Mouse (Mus musculus): ENCODE results near the gene Zfp446. TPM values are rescaled to one million over a fixed set of nuclear protein-coding genes. Genes with fewer than 3 reads are reported as not detected.
A peak's percentile ranks its signal among the peaks of the same experiment; 100 is the strongest.

Zfp446 gene
- polyA plus RNA-seq, 1 experiment from 2014 or later, result 6.7 TPM

GRCm38 (mm10) chr7:13015217-13015616 is 37.6 kb downstream of the Zfp446 start:
- no peaks in the 10 kb centered on the region for H3K36me3 ChIP-seq (ENCODE audit: insufficient read depth, low read length)
- H3K9ac ChIP-seq (ENCODE audit: low read depth, low read length), result no peak overlapping the region
- no peak for TF ChIP-seq CTCF (IDR thresholded peaks at IDR 0.05; ENCODE audit: low read depth)
- DNase-seq (ENCODE audit: low spot score) (no peak), ATAC-seq (replicated peaks; ENCODE audit: low FRiP score, low read depth) (no peak)
- 81% methylated on average over 1 of the region's 1 CpGs for WGBS
- no peak overlapping the region for H3K4me2 ChIP-seq (ENCODE audit: low read length)
- H3K4me3 ChIP-seq (replicated peaks; ENCODE audit: low read depth, low read length), result no peak overlapping the region
- peaks cover 5% of the 10 kb centered on the region; the same call in 1 of the 2 replicates for H3K4me1 ChIP-seq (replicated peaks; ENCODE audit: insufficient read depth, low read length)
- no peaks in the 10 kb centered on the region for H3K9me3 ChIP-seq (replicated peaks; ENCODE audit: low read length)
- H3K27ac ChIP-seq, result no peak overlapping the region
- H3K27me3 ChIP-seq (ENCODE audit: insufficient read depth, low read length), result no peaks in the 10 kb centered on the region

GRCm38 (mm10) chr7:13022773-13023535 is 45.3 kb downstream of the Zfp446 start:
- no peak for TF ChIP-seq CTCF (IDR thresholded peaks at IDR 0.05; ENCODE audit: low read depth)
- Histone ChIP-seq H3K27me3 (ENCODE audit: insufficient read depth, low read length) (no peaks in the 10 kb centered on the region), H3K9ac (ENCODE audit: low read depth, low read length) (peak overlapping the region; percentile 94), H3K36me3 (ENCODE audit: insufficient read depth, low read length) (peaks cover 14% of the 10 kb centered on the region), H3K4me3 (replicated peaks; ENCODE audit: low read depth, low read length) (peak overlapping the region; percentile 91), H3K4me1 (replicated peaks; ENCODE audit: insufficient read depth, low read length) (peaks cover 12% of the 10 kb centered on the region; the same call in 1 of the 2 replicates), H3K27ac (peak overlapping the region; percentile 99), H3K4me2 (ENCODE audit: low read length) (peak overlapping the region; percentile 90), H3K9me3 (replicated peaks; ENCODE audit: low read length) (no peaks in the 10 kb centered on the region)
- peak; percentile 65 for ATAC-seq (replicated peaks; ENCODE audit: low FRiP score, low read depth)
- 4% methylated on average over 31 of the region's 31 CpGs for WGBS
- DNase-seq (ENCODE audit: low spot score), result peak; percentile 91

GRCm38 (mm10) chr7:13023928-13024731 is 46.5 kb downstream of the Zfp446 start:
- DNase-seq (ENCODE audit: low spot score) (peak; percentile 95), ATAC-seq (replicated peaks; ENCODE audit: low FRiP score, low read depth) (peak; percentile 82)
- H3K9ac ChIP-seq (ENCODE audit: low read depth, low read length), result peak overlapping the region; percentile 94
- H3K9me3 ChIP-seq (replicated peaks; ENCODE audit: low read length), result no peaks in the 10 kb centered on the region
- peaks cover 26% of the 10 kb centered on the region for H3K36me3 ChIP-seq (ENCODE audit: insufficient read depth, low read length)
- H3K4me2 ChIP-seq (ENCODE audit: low read length), result peak overlapping the region; percentile 90
- no peak for TF ChIP-seq CTCF (IDR thresholded peaks at IDR 0.05; ENCODE audit: low read depth)
- WGBS, result under 1% methylated on average over 70 of the region's 95 CpGs
- no peaks in the 10 kb centered on the region for H3K27me3 ChIP-seq (ENCODE audit: insufficient read depth, low read length)
- peak overlapping the region; percentile 99 for H3K27ac ChIP-seq
- peaks cover 12% of the 10 kb centered on the region; the same call in 1 of the 2 replicates for H3K4me1 ChIP-seq (replicated peaks; ENCODE audit: insufficient read depth, low read length)
- peak overlapping the region; percentile 91 for H3K4me3 ChIP-seq (replicated peaks; ENCODE audit: low read depth, low read length)

- peak overlapping the region; percentile 99 for H3K27ac ChIP-seq
- no peaks in the 10 kb centered on the region for H3K27me3 ChIP-seq (ENCODE audit: insufficient read depth, low read length)
- peak overlapping the region; percentile 90 for H3K4me2 ChIP-seq (ENCODE audit: low read length)
- peak overlapping the region; percentile 91 for H3K4me3 ChIP-seq (replicated peaks; ENCODE audit: low read depth, low read length)
- WGBS, result 1% methylated on average over 30 of the region's 44 CpGs
- H3K9me3 ChIP-seq (replicated peaks; ENCODE audit: low read length), result no peaks in the 10 kb centered on the region
- H3K4me1 ChIP-seq (replicated peaks; ENCODE audit: insufficient read depth, low read length), result peaks cover 12% of the 10 kb centered on the region; the same call in 1 of the 2 replicates
- TF ChIP-seq CTCF (IDR thresholded peaks at IDR 0.05; ENCODE audit: low read depth), result no peak
- DNase-seq (ENCODE audit: low spot score), result peak; percentile 82
- peak overlapping the region; percentile 94 for H3K9ac ChIP-seq (ENCODE audit: low read depth, low read length)
- ATAC-seq (replicated peaks; ENCODE audit: low FRiP score, low read depth), result peak; percentile 45
- peaks cover 32% of the 10 kb centered on the region for H3K36me3 ChIP-seq (ENCODE audit: insufficient read depth, low read length)
Observed at GRCm38 (mm10) chr7:13024805-13025204, 47.2 kb downstream of the Zfp446 start.

GRCm38 (mm10) chr7:13025511-13026112 is 48.0 kb downstream of the Zfp446 start:
- no peaks in the 10 kb centered on the region for H3K9me3 ChIP-seq (replicated peaks; ENCODE audit: low read length)
- H3K36me3 ChIP-seq (ENCODE audit: insufficient read depth, low read length), result peaks cover 41% of the 10 kb centered on the region
- DNase-seq (ENCODE audit: low spot score), result no peak
- ATAC-seq (replicated peaks; ENCODE audit: low FRiP score, low read depth), result no peak
- H3K4me3 ChIP-seq (replicated peaks; ENCODE audit: low read depth, low read length), result peak overlapping the region; percentile 91
- 26% methylated on average over 4 of the region's 4 CpGs for WGBS
- H3K4me1 ChIP-seq (replicated peaks; ENCODE audit: insufficient read depth, low read length), result peaks cover 12% of the 10 kb centered on the region; the same call in 1 of the 2 replicates
- H3K27ac ChIP-seq, result peak overlapping the region; percentile 99; the same call in 1 of the 2 replicates
- peak overlapping the region; percentile 90 for H3K4me2 ChIP-seq (ENCODE audit: low read length)
- no peaks in the 10 kb centered on the region for H3K27me3 ChIP-seq (ENCODE audit: insufficient read depth, low read length)
- TF ChIP-seq CTCF (IDR thresholded peaks at IDR 0.05; ENCODE audit: low read depth), result no peak
- H3K9ac ChIP-seq (ENCODE audit: low read depth, low read length), result peak overlapping the region; percentile 94

- TF ChIP-seq CTCF (IDR thresholded peaks at IDR 0.05; ENCODE audit: low read depth), result no peak
- no peak for DNase-seq (ENCODE audit: low spot score)
- ATAC-seq (replicated peaks; ENCODE audit: low FRiP score, low read depth), result no peak
- H3K4me2 ChIP-seq (ENCODE audit: low read length), result no peak overlapping the region
- H3K4me1 ChIP-seq (replicated peaks; ENCODE audit: insufficient read depth, low read length), result peaks cover 17% of the 10 kb centered on the region
- H3K36me3 ChIP-seq (ENCODE audit: insufficient read depth, low read length), result peaks cover 60% of the 10 kb centered on the region
- no peak overlapping the region for H3K27ac ChIP-seq
- H3K27me3 ChIP-seq (ENCODE audit: insufficient read depth, low read length), result no peaks in the 10 kb centered on the region
- H3K9me3 ChIP-seq (replicated peaks; ENCODE audit: low read length), result no peaks in the 10 kb centered on the region
- H3K4me3 ChIP-seq (replicated peaks; ENCODE audit: low read depth, low read length), result no peak overlapping the region
- H3K9ac ChIP-seq (ENCODE audit: low read depth, low read length), result no peak overlapping the region
- 93% methylated on average over 4 of the region's 4 CpGs for WGBS
Observed at GRCm38 (mm10) chr7:13028986-13029385, 51.3 kb downstream of the Zfp446 start.

Data from kidney, postnatal 0 days (tissue).